Mouse (Mus musculus) thymus, adult 2 months (tissue): ENCODE data around the gene Zfp113. TPM values are rescaled to one million over a fixed set of nuclear protein-coding genes. Genes with fewer than 3 reads are reported as not detected.

Experiments used
- DNase-seq: peaks from one replicate; pipeline ENCODE4 v3.0.0; 2021
- H3K27ac ChIP-seq: fragments of 200-500 bp; 2 replicates; pipeline ENCODE4 v1.5.1; 2012; ENCODE audit warnings: low read length, control low read depth; ENCODE audit not compliant: control insufficient read depth, insufficient read depth
- H3K27me3 ChIP-seq: fragments of 200-500 bp; 2 replicates; pipeline ENCODE4 v1.6.1; 2012; ENCODE audit warnings: mild to moderate bottlenecking, low read length, moderate library complexity, mixed read lengths; ENCODE audit not compliant: control insufficient read depth, insufficient read depth
- H3K36me3 ChIP-seq: fragments of 200-500 bp; 2 replicates; pipeline ENCODE4 v1.6.1; 2012; ENCODE audit warnings: mild to moderate bottlenecking, low read length, moderate library complexity; ENCODE audit not compliant: control insufficient read depth, insufficient read depth
- H3K4me1 ChIP-seq: fragments of 200-500 bp; replicated peaks from 2 replicates; pipeline ENCODE4 v1.6.1; 2012; ENCODE audit warnings: low read length; ENCODE audit not compliant: control insufficient read depth, insufficient read depth
- H3K4me3 ChIP-seq: fragments of 200-500 bp; 2 replicates; pipeline ENCODE4 v1.5.1; 2012; ENCODE audit warnings: mild to moderate bottlenecking, low read length, control low read depth, moderate library complexity; ENCODE audit not compliant: control insufficient read depth, insufficient read depth
- CTCF ChIP-seq: fragments of 200-500 bp; IDR thresholded peaks from 2 replicates; pipeline ENCODE4 v1.5.1; 2012; ENCODE audit warnings: mild to moderate bottlenecking, control low read depth, low read length, moderate library complexity, borderline replicate concordance; ENCODE audit not compliant: control insufficient read depth, poor library complexity, insufficient read depth; ENCODE audit errors: extremely low read depth
- POLR2A ChIP-seq: fragments of 200-500 bp; IDR thresholded peaks from 2 replicates; pipeline ENCODE4 v1.6.1; 2012; ENCODE audit warnings: mild to moderate bottlenecking, low read length, control low read depth, moderate library complexity; ENCODE audit not compliant: control insufficient read depth, poor library complexity, insufficient read depth; ENCODE audit errors: extremely low read depth
- WGBS: fragments of 180-500 bp; shearing (Covaris S2); methylation state at CpG from one replicate; pipeline ENCODE4 v1.1.7; 2018; 5-methylcytosine and 5-hydroxymethylcytosine counted together
- polyA plus RNA-seq: library from polyadenylated mRNA; depleted of rRNA; stranded (reverse); fragments of >200 nt; gene quantifications from 2 replicates; pipeline ENCODE4 v1.2.3, GENCODE M21; 2012

The Zfp113 gene
- polyA plus RNA-seq, 1 experiment = 3.6 TPM

GRCm38 (mm10) chr5:138137935-138138549 is 17.5 kb downstream of the Zfp113 start:
- DNase-seq = peak; percentile 53
- WGBS = 44% methylated on average over 8 of the region's 8 CpGs
- H3K4me1 ChIP-seq = no peaks in the 10 kb centered on the region
- H3K4me3 ChIP-seq = no peak overlapping the region
- no peak overlapping the region for H3K27ac ChIP-seq
- H3K27me3 ChIP-seq = no peaks in the 10 kb centered on the region
- TF ChIP-seq POLR2A (no peak), CTCF (no peak)
- peaks cover 19% of the 10 kb centered on the region for H3K36me3 ChIP-seq

DNA sequence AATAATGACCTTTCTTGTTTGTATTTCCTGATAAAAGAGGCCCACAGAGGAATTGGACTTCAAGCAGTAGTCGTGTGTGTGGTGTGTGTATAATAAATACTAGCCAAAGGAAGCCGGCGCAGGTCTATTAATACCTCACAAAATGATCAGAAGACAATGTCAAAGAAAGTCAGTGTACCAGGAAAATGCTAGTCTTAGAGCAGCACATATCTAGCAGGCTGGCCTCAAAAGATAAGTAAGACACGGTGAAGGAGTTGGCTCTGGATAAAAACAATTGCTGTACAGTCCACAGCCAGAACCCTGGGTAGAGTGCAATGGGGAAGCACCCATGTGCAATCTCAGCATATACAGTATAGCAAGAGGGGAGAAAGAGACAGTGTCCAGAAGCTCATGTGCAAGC is 18.3 kb downstream of the Zfp113 start:
- H3K36me3 ChIP-seq = peaks cover 19% of the 10 kb centered on the region
- DNase-seq = no peak
- H3K27me3 ChIP-seq = no peaks in the 10 kb centered on the region
- no peak overlapping the region for H3K27ac ChIP-seq
- WGBS = 83% methylated on average over 4 of the region's 4 CpGs
- TF ChIP-seq POLR2A (no peak), CTCF (no peak)
- no peaks in the 10 kb centered on the region for H3K4me1 ChIP-seq
- no peak overlapping the region for H3K4me3 ChIP-seq

- Histone ChIP-seq H3K27me3 (no peaks in the 10 kb centered on the region), H3K27ac (no peak overlapping the region), H3K4me1 (no peaks in the 10 kb centered on the region), H3K36me3 (peaks cover 57% of the 10 kb centered on the region), H3K4me3 (no peak overlapping the region)
- 95% methylated on average over 5 of the region's 5 CpGs for WGBS
- DNase-seq = no peak
- TF ChIP-seq CTCF (no peak), POLR2A (no peak)
Measured at GRCm38 (mm10) chr5:138132425-138133064, 23.0 kb downstream of the Zfp113 start.

GRCm38 (mm10) chr5:138118041-138118440 is 37.5 kb downstream of the Zfp113 start:
- Histone ChIP-seq H3K4me3 (no peak overlapping the region), H3K36me3 (no peaks in the 10 kb centered on the region), H3K4me1 (peaks cover 4% of the 10 kb centered on the region), H3K27ac (no peak overlapping the region), H3K27me3 (no peaks in the 10 kb centered on the region)
- 75% methylated on average over 3 of the region's 3 CpGs for WGBS
- no peak for TF ChIP-seq CTCF
- TF ChIP-seq POLR2A = no peak
- DNase-seq = no peak

DNA sequence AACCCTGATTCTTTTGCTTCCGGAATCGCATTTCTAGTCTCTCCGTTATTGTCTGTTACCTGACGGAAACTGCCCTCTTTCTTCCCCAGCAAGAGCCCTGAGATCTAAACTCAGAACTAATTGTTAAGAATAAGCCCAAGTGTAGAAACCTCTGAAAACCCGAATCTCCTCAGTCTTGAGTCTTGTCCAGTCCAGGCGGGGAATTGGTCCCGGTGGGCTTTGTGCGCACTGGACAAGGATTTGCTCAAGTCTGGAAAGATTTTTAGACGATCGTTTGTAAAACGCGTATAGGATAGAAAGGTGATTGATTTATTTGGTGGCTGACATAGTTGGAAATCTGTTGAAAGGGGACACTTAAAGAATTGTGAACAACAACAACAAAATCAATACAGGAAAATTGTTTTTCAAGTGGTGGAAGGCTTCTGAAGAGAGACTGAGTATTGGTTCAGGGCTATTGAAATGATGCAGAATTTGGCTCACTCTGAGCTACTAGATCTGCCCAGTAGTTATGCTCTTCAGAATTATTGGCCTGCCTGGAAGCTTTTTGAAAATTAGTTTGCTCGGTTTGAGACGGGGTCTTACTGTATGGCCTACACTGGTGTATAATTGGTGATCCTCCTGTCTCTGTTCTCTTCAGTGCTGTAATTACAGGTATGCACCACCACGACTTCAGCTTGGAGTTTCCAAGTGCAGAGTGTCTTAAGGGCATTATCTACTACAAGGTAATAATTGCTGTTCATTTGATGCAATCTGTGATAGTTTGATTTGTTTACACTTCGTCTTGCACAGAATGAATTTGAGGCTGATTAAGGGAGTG is 38.1 kb downstream of the Zfp113 start:
- Histone ChIP-seq H3K4me3 (peak overlapping the region; percentile 94), H3K4me1 (peaks cover 4% of the 10 kb centered on the region), H3K27me3 (no peaks in the 10 kb centered on the region), H3K27ac (peak overlapping the region; percentile 78), H3K36me3 (no peaks in the 10 kb centered on the region)
- TF ChIP-seq CTCF (no peak), POLR2A (no peak)
- 6% methylated on average over 16 of the region's 16 CpGs for WGBS
- DNase-seq = no peak
